Comparison of ENCODE assay signal across 9 mouse cellular contexts in genomic region chr16:72614898-72615297, GRCm38 (mm10).
DNase-seq lines count a peak whose midpoint lies in the region; ATAC-seq lines count a peak whose summit lies in the region.
"Had no signal": no experiment of that assay in that cellular context is flagged by ENCODE, and none has a peak within 500 bp of the region (broad histone marks: within the 10 kb centered on the region; RNA-seq: fewer than 3 reads in every experiment).

No protein-coding gene starts in this region.

- no peak overlapping the region for H3K4me3 ChIP-seq in lung, embryonic 15.5 days
- H3K4me3 ChIP-seq in hindbrain, embryonic 13.5 days, result no peak overlapping the region
- no peak overlapping the region for H3K4me3 ChIP-seq in stomach, embryonic 14.5 days (ENCODE audit: low read depth, low read length)
- H3K4me3 ChIP-seq: erythroblast, embryonic 14.5 days had no signal

- no peak overlapping the region for H3K9ac ChIP-seq in lung, embryonic 15.5 days
- no peak overlapping the region for H3K9ac ChIP-seq in hindbrain, embryonic 13.5 days
- no peak overlapping the region for H3K9ac ChIP-seq in stomach, embryonic 14.5 days (replicated peaks; ENCODE audit: low read depth, low read length)

- H3K4me2 ChIP-seq in lung, embryonic 15.5 days, result no peak overlapping the region
- H3K4me2 ChIP-seq in hindbrain, embryonic 13.5 days, result no peak overlapping the region
- H3K4me2 ChIP-seq in stomach, embryonic 14.5 days (replicated peaks; ENCODE audit: low read depth, low read length), result no peak overlapping the region

- no peaks in the 10 kb centered on the region for H3K9me3 ChIP-seq in lung, embryonic 15.5 days
- no peaks in the 10 kb centered on the region for H3K9me3 ChIP-seq in hindbrain, embryonic 13.5 days
- no peaks in the 10 kb centered on the region for H3K9me3 ChIP-seq in stomach, embryonic 14.5 days (ENCODE audit: control insufficient read depth, low read depth, low read length)

- H3K4me1 ChIP-seq in lung, embryonic 15.5 days, result no peaks in the 10 kb centered on the region
- peaks cover 4% of the 10 kb centered on the region; the same call in 1 of the 2 replicates for H3K4me1 ChIP-seq in hindbrain, embryonic 13.5 days (replicated peaks)
- no peaks in the 10 kb centered on the region for H3K4me1 ChIP-seq in stomach, embryonic 14.5 days (ENCODE audit: control insufficient read depth, insufficient read depth, low read length)

- H3K27ac ChIP-seq in lung, embryonic 15.5 days, result no peak overlapping the region
- H3K27ac ChIP-seq in hindbrain, embryonic 13.5 days, result no peak overlapping the region
- H3K27ac ChIP-seq in stomach, embryonic 14.5 days (ENCODE audit: low read length), result no peak overlapping the region

- H3K27me3 ChIP-seq in lung, embryonic 15.5 days, result no peaks in the 10 kb centered on the region
- no peaks in the 10 kb centered on the region for H3K27me3 ChIP-seq in hindbrain, embryonic 13.5 days
- no peaks in the 10 kb centered on the region for H3K27me3 ChIP-seq in stomach, embryonic 14.5 days (ENCODE audit: control insufficient read depth, insufficient read depth, low read length)

- no peaks in the 10 kb centered on the region for H3K36me3 ChIP-seq in lung, embryonic 15.5 days
- no peaks in the 10 kb centered on the region for H3K36me3 ChIP-seq in hindbrain, embryonic 13.5 days
- no peaks in the 10 kb centered on the region for H3K36me3 ChIP-seq in stomach, embryonic 14.5 days (ENCODE audit: control insufficient read depth, insufficient read depth, low read length)

- 2% methylated on average over 1 of the region's 1 CpGs for WGBS in lung, embryonic 15.5 days
- WGBS in hindbrain, embryonic 13.5 days, result 8% methylated on average over 1 of the region's 1 CpGs
- WGBS in stomach, embryonic 14.5 days, result 10% methylated on average over 1 of the region's 1 CpGs

- ATAC-seq in lung, embryonic 15.5 days (ENCODE audit: borderline replicate concordance, extremely low read depth, low FRiP score, low TSS enrichment), result peak; percentile 59; the same call in 1 of the 2 replicates
- peak; percentile 65; the same call in 1 of the 2 replicates for ATAC-seq in hindbrain, embryonic 13.5 days (ENCODE audit: low FRiP score)
- ATAC-seq in stomach, embryonic 14.5 days (ENCODE audit: insufficient number of reproducible peaks, insufficient read depth, low FRiP score, low read depth), result peak; percentile 56; the same call in 1 of the 2 replicates

- DNase-seq in embryo, embryonic 10 days (ENCODE audit: low spot score), result peak; percentile 68
- DNase-seq in embryo, embryonic 9.5 days (ENCODE audit: extremely low spot score), result no peak
- DNase-seq in lung, postnatal 4 days, result no peak
- no peak for DNase-seq in natural killer cell, adult 2 months (ENCODE audit: low spot score in 2 of 2)
- DNase-seq in ovary, postnatal 36 days (ENCODE audit: low spot score), result no peak
